Mouse (Mus musculus) megakaryocyte, adult 5-6 weeks (primary cell): ENCODE results near the gene Ldhd. TPM values are rescaled to one million over a fixed set of nuclear protein-coding genes. Genes with fewer than 3 reads are reported as not detected.
A peak's percentile ranks its signal among the peaks of the same experiment; 100 is the strongest.

ENCODE experiments used
- ATAC-seq: 2 replicates; pipeline ENCODE4 v1.8.0; 2016; ENCODE audit warnings: mild to moderate bottlenecking, inconsistent platforms; ENCODE audit not compliant: poor library complexity, severe bottlenecking
- total RNA-seq, 2 experiments: library from RNA; stranded (forward) in 1 of 2; stranded (reverse) in 1 of 2; fragments of 153-499, 151-499 nt in 1 of 2; fragments of 221-1000, 200-1000 nt in 1 of 2; gene quantifications; 2 replicates each; pipeline versions ENCODE4 v1.2.3 to v1.2.4; 2015 to 2017

The Ldhd gene
- total RNA-seq, 2 experiments from 2014 or later: 0.07 TPM; not detected in 1

DNA sequence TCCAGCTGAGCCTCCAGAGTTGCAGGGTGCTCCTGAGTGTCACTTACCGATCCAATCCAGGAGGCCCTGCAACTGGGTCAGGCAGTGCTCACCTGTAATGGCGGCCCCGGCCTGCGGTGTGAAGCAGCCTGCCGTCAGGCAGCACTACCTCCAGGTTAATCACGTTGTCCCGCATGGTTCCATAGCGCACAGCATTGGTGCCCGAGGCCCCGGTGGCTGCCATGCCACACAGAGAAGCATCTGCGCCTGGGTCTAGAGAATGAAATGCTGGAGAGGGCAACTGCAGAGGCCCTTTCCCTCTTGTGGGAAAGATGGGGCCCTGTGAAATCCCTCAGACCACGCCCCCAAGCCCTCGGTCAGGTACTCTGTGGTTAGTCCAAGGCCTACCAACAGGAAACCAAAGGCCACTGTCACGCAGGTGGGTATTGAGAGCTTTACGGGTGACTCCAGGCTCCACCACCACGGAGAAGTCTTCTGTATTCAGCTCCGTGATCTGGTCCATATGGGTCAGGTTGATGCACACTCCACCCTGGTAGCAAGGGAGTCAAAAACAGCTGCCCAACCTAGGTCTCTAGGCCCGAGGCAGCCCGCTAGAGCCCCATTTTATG lies 1.2 kb downstream of the Ldhd start:
- ATAC-seq: 0 out of 2 replicates have a peak, but pooled peaks have one; percentile 8

DNA sequence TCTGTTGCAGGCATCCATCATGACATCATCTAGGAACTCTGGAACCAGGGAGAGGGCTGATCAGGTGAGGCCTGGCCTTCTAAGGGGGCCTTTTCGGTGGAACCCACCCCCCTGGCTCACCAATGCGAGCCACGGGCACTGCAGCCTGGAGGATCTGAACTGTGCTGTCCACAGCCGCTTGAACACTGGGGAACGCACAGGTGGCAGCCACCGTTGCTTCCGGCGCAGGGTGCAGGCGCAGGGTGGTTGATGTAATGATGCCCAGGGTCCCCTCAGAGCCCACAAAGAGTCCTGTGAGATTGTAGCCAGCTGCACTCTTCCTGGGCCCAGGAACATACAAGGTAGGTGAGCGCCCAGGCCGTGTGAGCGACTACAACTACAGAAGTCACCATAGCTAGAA lies 1.8 kb downstream of the Ldhd start:
- ATAC-seq: no peak

DNA sequence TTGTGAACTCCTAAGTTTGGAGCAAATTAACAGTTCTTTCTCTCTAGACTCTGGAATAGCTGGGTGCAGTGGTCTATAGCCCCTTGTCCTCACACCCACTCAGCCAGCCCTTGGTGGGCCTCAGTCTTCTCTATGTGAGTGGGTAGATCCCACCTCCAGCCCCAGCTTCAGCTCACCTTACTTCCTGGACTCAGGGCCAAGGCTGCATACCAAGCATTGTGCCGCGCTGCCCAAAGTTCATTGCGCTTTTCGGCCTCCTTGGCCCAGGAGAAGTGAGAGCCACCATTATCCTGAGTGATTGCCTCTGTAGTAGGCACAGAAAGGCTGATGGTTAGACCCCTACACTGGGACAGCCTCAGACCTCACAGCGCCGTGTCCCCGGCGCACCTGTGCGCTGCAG lies 2.3 kb downstream of the Ldhd start:
- no peak for ATAC-seq

DNA sequence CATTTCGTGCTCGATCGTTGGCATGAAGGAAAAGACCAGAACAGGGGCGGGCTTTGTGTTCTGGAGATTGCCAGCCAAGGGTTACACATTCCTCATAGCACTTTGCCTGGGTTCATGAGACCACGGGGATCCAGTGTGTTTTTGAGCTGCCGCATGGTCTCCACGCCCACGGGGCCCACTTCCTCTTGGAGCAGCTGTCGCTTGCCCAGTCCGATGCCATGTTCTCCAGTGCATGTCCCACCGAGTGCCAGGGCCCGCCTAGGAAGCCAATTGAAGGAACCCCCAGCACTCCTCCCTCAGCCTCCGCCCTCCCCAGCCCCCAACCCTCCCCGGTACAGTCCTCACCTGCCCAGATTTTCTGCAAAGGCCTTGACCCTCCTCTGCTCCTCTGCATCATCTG lies 3.2 kb downstream of the Ldhd start:
- no peak for ATAC-seq

DNA sequence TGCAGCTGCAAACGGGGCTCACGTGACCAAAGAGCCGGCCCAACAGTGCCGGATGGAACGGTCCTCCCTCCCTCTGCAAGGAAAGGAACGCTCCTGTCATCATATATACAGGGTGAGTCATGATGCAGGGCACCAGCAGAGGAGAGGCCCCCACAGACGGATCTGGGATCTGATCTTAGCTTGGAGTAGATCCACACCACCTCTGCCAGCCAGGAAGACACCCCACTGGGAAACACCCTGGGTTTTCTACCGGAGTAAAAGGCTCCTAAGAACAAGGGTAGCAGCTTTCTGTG lies 3.7 kb downstream of the Ldhd start:
- ATAC-seq: no peak

DNA sequence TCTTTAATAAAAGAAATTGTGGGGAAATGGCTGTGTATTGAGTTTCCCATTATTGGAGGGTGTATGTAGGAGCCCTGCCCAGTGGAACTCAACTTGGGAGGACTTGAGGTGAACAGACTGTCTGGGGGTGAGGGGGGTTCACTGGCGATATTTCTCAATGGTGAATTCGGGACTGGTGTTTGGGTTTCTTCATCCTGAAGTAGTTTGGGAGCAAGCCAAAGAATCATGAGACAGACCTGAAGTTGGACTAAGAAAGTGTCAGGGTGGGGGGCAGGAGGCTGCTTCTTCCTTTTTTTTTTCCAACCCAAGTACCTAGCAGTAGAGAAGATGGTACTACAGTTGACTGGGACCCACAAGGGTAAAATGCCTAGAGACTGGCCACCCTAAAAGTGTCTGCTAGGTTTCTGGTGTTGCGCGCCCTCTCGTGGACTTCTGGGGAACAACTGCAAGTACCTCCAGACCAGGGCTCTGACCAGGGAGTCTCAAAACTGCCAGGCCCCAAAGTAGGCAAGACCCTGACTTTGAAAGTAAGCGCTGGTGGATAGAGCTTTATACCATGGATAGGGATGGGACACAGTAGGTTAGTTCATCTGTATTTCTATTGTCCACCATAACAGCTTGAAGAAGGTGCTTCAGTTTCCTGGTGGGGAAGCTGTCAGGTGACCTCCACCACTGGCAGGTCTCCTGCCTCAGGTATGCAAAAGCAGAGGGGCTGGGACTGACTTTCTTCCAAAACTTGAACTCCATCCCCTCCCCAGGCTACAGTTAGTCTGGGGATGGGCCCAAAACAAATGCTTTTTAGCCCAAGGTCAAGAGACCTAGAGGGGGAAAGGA lies 4.3 kb downstream of the Ldhd start:
- peak; percentile 75 for ATAC-seq

DNA sequence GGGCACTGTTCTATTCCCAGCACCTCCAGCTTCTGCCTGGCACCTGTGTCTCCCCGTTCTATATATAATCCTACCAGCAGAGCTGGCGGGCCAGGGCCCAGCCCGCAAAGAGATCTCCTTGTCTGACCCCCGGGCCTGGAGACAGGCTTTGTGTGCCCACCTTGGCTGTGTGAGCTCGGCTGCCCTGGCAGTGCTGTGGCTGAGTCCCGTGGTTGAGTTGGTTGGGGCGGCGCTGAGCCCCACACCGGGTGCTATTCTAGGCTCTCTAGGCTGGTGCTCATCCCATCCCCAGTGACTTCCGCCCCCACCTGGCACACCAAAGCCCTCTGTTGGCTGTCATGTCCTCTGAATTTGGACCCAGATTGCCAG lies 5.3 kb downstream of the Ldhd start:
- no peak for ATAC-seq

DNA sequence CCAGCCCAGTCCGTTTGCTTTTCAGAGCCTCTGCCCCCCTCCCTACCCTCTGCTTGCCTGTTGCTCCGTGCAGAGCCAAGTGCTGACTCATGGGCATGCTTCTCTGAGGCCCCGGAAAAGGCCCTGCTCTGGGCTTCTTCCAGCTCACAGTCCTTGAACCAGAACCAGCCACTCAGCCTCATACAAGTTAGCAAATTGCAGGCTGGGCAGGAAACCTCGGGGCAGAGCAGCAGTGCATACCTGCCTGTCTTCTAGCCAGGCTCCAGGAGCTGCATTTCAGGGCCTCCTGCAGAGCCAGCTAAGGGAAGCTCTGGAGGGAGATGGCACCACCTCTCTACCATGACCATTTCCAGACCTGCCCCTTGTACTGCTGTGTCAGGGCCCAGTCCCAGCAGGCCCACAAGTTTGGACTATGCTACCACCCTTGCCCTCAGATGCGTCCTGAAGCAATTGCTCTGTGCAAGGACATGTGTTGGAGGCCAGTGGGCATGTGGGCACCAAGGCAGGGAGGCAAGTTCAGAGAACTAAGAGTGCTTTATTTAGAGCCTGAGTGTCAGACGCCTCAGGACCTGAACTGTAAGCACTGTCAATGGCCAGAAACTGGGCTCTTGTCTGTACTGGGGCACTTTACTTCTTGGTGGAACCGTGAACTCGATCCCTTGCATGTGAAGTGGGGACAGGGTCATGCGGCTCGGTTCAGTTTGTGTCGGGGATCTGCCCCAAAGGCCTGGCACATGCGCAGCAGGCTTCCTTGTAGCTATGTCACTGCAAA lies 5.9 kb downstream of the Ldhd start:
- no peak for ATAC-seq

DNA sequence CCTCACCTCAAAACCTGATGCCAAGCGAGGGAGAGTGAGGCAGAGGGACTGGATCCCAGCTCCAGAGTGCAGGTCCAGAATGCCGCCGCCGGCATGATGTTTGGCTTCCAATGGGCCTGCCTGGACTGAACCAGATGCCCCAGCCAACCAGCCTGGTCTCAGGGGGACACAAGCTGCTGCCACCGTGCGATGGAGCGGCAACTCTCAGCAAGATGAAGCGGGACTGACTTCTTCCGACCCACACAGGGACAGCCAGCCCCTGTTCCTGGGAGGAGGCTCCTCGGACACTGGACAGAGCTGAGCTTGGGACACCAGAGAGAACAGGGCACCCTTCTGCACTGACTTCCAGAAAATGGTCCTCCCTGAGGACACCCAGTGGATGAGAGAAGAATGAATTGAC lies 7.6 kb downstream of the Ldhd start:
- no peak for ATAC-seq

DNA sequence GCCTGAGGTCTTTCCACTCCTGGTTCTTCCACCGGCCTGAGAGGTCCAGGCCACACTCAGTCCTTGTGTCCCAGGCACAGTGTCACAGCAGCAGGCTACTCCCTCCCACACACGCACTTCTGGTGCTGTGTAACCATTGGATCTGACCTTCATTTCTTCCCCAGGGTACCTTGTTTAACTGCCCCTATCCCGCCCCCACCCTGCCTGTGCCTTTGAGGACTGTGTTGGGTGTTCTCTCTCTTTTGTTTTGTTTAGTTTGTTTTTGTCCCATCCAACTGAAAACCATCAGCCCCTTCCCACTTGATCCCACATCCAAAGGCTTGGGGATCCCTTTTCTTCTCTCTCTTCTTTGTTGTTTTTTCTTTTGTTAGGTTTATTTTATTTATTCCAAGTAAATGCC lies 8.1 kb downstream of the Ldhd start:
- no peak for ATAC-seq

DNA sequence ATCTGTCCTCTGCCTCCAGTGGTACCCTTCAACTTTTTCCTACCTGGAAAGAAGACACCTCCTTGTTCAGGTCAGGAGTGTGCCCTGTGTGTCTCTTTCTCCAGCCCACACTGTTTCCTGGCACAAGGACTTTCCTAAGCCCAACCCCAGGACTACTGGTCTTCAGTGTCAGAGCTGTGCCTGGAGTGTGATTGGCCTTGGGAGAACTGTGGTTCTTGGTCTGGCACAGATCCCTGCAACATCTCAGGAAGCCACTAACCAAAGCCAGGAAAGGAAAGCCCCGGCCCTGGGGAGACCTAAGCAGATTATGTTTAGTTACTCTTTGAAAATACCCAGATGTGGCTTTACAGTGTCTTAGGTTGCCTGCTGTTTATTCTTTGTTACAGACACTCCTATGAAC lies 10.2 kb downstream of the Ldhd start:
- ATAC-seq: no peak

DNA sequence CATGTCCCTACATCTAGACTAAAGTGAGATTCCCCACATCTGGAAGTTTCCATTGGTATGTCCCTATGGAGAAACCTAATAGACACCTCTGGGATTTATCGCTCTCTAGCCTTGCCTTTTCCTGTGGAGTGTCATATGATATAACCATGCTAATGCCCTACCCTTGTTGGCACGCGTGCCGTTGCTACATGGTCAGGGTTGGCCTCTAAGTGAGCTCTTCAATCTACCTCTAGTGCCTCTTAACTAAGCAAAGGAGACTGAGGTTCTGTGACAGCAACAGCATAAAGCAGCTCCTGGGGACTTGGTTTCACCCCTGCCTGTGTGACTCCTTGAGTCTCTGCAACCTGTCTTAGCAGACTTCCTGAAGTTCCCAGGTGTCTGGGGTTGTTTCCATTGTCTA lies 11.9 kb downstream of the Ldhd start:
- no peak for ATAC-seq

DNA sequence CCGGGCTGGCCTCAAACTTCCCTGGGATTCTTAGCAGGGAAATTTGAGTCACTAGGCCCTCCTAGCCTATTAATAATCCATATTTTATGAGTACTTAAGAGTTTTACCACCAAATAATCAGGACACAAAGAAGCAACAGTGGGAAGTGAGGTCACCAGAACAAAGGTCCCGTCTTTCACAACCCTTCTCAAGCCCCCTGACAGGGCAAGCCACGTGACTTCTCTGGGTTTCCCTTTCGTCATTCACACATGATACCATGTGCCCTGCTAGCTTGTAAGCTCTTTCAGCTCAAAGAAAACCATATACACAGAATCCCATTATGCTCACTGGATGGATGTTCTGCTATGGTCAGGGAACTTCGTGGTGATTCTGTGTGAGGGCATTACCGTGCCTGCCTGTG lies 12.4 kb downstream of the Ldhd start:
- no peak for ATAC-seq

DNA sequence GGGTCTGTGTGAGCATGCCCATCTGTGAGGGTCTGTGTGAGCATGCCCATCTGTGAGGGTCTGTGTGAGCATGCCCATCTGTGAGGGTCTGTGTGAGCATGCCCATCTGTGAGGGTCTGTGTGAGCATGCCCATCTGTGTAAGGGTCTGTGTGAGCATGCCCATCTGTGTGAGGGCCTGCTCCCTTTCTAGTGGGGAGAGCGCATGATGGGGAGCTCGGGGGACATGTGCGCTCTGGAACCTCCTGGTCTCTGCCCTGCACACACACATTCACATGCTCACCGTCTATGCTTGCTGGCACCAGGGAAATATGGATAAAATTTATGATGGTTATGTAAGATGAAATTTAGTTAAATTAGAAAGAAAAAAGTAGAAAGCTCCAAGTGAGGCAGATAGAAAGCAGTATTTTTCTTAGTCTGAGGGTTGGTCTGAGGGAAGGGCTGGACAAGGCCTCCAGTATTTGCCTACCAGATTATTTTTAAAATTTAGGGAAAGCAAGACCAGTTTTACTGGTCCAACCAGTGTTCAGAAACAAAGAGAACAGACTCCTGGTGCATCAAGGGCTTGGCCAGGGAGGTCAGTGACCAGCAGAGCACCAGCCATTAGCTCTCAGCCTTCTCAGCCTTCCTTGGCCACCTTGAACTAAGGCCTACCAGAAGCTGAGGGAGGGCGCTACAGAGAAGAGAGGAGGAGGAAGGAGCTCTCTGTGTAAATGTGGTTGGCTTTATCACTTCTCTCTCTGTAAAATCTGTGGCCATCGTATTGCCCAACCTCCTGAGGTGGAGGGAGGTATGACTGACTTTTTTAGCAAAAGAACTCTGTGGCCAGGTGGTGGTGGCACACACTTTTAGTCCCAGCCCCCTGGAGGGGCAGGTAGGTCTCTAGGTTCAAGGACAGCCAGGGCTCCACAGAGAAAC lies 15.1 kb downstream of the Ldhd start:
- peak; percentile 94 for ATAC-seq

DNA sequence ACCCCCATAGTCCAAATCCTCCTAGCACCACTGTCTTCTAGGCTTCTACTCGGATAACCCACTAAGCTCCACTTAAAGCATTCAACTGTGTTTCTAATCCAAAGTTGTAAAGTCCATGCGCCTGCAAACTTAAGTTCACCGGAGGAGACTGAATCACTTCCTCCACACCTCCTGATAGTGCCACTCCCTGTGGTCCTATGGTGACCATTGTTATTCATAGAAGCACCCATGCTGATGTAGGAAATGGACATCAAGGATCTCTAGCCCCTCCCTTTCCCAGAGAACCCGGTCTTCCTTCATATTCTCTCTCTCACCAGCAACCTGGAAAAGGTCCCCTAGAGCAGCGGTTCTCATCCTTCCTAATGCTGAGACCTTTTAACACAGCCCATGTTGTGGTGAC lies 17.0 kb downstream of the Ldhd start:
- no peak for ATAC-seq

DNA sequence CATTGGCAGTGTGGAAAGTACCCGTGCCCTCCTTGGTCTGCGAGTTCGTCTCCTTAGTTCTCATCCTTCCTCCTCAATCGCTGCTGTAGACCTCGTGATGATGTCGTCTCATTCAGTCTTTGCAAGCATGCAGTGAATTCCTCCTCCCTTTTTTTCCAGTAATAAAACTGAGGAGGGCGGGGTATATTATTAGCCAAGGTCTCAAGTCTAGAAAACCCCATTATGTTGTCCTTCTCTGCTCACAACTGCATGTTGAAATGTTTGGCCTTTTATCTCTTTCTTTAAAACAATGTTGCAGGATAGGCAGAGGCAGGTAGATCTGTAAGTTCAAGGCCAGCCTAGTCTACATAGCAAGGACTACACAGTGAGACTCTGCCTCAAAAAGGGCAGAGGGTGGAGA lies 22.8 kb downstream of the Ldhd start:
- ATAC-seq: no peak

DNA sequence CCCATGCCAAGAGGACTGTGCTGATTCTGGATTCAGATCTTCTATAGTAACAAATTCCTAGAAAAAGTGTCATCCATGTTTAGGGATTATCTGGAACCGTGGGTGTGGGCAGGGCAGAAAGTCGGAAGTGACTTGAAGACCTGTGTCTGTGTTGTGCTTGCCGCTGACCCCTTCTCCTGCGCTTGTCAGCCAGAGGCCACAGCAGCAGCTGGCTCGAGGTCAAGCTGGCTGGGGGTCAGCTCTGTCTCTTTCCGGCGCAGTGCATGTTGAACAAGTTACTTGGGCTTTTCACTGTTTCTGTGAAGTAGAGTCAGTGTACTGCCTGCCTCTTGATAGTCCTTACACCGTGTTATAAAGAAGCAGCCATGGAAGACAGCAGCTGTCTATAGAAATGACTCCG lies 23.2 kb downstream of the Ldhd start:
- no peak for ATAC-seq

DNA sequence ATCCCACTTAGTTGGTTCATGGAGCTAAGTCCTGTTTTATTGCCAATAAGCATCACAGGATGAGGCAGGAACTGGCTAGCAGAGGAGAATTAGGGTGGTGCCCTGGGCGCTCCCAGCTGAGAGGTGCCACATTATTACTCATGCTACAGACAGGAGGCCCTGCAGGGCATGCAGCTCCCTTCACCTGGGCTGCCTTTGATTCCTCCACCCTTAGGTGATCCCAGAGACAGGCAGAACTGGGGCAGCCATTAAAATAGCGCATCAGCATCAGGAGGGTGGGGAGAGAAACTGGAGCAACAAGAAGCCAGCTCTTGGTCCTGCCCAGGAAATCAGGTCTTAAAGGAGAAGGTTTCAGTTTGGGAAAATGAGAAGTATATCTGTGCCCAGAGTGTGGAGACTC lies 25.2 kb downstream of the Ldhd start:
- ATAC-seq: no peak

DNA sequence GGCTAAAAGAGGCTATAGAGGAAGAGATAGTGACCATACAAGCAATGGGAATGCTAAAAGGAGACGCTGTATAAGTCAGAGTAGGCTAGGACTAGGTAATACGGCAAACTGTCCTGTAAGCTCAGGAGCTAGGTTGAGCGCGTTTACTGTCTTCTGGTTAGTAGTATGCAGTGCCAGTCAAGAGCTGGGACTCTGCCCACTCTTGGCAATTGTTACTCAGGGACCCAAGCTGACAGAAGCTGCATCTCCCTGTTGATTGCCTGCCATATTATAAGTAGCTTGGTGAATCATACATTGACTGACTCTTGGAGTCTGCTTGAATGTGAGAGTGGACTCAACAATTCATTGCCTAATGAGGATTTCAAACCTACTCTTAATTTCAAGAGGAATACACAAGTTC lies 28.1 kb downstream of the Ldhd start:
- no peak for ATAC-seq

DNA sequence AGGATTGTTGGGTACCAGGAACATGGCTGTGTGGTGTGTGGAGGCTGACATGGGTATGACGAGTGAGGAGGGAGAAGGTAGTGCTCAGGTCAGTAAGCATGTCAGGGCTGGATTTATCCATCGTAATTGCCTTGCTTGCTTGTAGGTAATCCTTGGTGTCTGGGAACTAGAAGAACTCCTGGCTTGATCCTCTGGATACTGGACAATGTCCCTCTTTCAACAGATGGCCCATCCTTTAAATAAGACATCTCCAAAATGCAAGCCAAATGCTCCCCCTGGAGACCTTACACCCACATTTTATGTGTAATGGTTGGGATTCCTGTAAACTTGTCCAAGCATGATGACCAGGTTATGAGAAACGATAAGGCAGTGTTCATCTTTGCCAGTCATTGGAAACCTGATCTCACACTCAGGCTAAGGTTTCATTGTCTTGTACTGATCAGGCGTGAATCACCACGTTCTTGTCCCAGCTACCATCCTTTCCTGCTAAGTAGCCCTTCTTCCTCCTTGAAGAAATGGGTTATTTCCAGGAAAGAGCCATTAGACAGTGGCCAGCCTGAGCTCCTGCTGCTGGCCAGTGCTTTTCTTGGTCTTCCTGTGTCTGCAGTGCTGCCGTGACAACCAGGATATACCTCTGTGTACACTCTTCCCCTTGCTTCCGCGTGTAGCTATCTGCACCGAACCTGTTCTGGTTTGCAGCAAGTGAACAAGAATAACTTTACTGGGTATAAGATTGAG lies 30.3 kb downstream of the Ldhd start:
- ATAC-seq: no peak
